Mouse (Mus musculus) limb, embryonic 11.5 days (tissue): ENCODE measurements at regions not wholly inside any gene's neighbourhood (a gene's known extent, or its start where the extent isn't known, plus 50 kb on each side); places are given as distances from the start of the nearest gene placed in this dataset.

Source experiments
- ATAC-seq: fragments of 200-750 bp; cut with Nextera tagmentation; 2 replicates; pipeline ENCODE4 v1.8.0; 2017; ENCODE audit warnings: low read depth; ENCODE audit not compliant: insufficient number of reproducible peaks, low FRiP score, low TSS enrichment
- DNase-seq: peaks from one replicate; pipeline ENCODE4 v3.0.0-alpha.2; 2015; ENCODE audit warnings: low spot score
- H3K27ac ChIP-seq: fragments of 300-500 bp; sonication (generic); replicated peaks from 2 replicates; pipeline ENCODE4 v1.5.1; 2014; ENCODE audit warnings: low read depth, mild to moderate bottlenecking, low read length
- H3K27me3 ChIP-seq: fragments of 300-500 bp; sonication (generic); 2 replicates; pipeline ENCODE4 v1.6.1; 2014; ENCODE audit warnings: mild to moderate bottlenecking, low read length, mixed read lengths; ENCODE audit not compliant: control insufficient read depth, insufficient read depth
- H3K36me3 ChIP-seq: fragments of 300-500 bp; sonication (generic); 2 replicates; pipeline ENCODE4 v1.6.1; 2014; ENCODE audit warnings: mild to moderate bottlenecking, low read length, moderate library complexity, mixed read lengths; ENCODE audit not compliant: control insufficient read depth, insufficient read depth
- H3K4me1 ChIP-seq: fragments of 300-500 bp; sonication (generic); 2 replicates; pipeline ENCODE4 v1.6.1; 2014; ENCODE audit warnings: low read length, mixed read lengths; ENCODE audit not compliant: control insufficient read depth, insufficient read depth
- H3K4me2 ChIP-seq: fragments of 300-500 bp; sonication (generic); 2 replicates; pipeline ENCODE4 v1.6.1; 2014; ENCODE audit warnings: low read depth, mild to moderate bottlenecking, moderate library complexity; ENCODE audit not compliant: severe bottlenecking
- H3K4me3 ChIP-seq: fragments of 300-500 bp; sonication (generic); 2 replicates; pipeline ENCODE4 v1.5.1; 2014; ENCODE audit warnings: low read depth, low read length
- H3K9ac ChIP-seq: fragments of 300-500 bp; sonication (generic); 2 replicates; pipeline ENCODE4 v1.6.1; 2014; ENCODE audit warnings: mild to moderate bottlenecking, low read length
- H3K9me3 ChIP-seq: fragments of 300-500 bp; sonication (generic); 2 replicates; pipeline ENCODE4 v1.6.1; 2016; ENCODE audit warnings: low read length; ENCODE audit not compliant: control insufficient read depth
- WGBS: fragments of 180-500 bp; shearing (Covaris S2); extraction: QIAGEN DNeasy Blood & Tissue Kit; methylation state at CpG from one replicate; pipeline ENCODE4 v1.1.7; 2014; 5-methylcytosine and 5-hydroxymethylcytosine counted together

DNA sequence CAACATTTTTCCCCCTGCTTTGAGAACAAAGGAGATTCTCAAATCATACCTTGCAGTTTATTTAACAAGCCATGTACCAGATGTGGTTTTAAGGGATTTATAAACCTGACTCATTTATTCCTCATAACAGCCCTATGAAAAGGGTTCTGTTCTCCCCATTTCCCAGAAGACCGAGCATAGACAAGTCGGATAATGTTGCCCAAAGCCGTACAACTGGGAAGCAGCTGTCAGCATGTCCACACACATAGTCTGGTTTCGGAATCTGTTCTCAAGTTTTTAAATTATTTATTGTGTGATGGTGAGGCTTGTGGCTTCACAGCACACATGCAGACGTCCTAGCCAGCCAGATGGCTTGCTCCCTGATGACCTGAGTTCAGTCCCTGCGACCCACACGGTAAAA is 143.4 kb upstream of the Noct start:
- peak overlapping the region; percentile 64 for H3K27ac ChIP-seq
- peak; percentile 74; the same call in 1 of the 2 replicates for ATAC-seq
- H3K4me2 ChIP-seq: no peak overlapping the region

DNA sequence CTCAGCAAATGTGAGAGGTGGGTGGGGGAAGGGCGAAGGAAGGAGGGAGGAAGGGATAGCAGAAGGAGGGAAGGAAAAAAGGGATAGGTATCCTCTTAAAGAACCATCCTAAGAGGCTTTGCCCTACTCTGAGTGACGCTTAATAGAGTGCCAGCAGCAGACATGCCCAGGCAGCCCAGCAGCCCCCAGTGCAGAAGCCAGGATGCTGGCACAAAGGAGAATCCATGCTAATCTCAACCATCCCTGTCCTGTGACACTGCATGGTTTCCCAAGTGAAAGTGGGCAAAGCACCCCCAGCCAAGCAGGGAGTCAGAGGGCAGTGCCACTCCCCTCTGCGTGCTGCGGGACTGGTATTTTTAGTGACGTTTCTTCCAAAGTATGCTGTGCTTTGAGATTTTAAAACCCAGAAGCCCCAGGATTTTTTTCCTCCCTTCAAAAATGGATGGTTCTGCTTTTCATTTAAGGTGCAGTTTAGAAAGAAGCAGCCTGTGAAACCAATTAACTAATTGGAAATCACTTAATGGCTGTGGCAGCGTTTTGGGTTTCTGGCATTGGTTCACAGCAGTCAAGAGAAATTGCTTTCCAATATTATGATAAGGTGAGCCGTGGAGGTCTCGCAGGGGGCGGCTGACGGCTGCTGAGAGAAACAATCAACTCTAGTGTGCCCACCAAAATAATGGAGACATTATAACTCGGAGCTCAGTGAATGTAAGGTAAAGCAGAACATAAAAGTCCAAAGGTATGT is 141.2 kb upstream of the Noct start:
- H3K4me1 ChIP-seq: peaks cover 15% of the 10 kb centered on the region
- H3K36me3 ChIP-seq: no peaks in the 10 kb centered on the region
- no peaks in the 10 kb centered on the region for H3K9me3 ChIP-seq
- 49% methylated on average over 11 of the region's 11 CpGs for WGBS
- H3K9ac ChIP-seq: no peak overlapping the region
- DNase-seq: no peak
- H3K27me3 ChIP-seq: no peaks in the 10 kb centered on the region
- H3K4me2 ChIP-seq: no peak overlapping the region
- ATAC-seq: 0 out of 2 replicates have a peak, but pooled peaks have one; percentile 23
- 0 out of 2 replicates have a peak overlapping the region, but pooled peaks have one; percentile 39 for H3K27ac ChIP-seq
- H3K4me3 ChIP-seq: no peak overlapping the region

More for the DNA sequence above, 143.4 kb upstream of the Noct start:
- no peaks in the 10 kb centered on the region for H3K36me3 ChIP-seq
- H3K9ac ChIP-seq: no peak overlapping the region
- 34% methylated on average over 7 of the region's 7 CpGs for WGBS
- H3K27me3 ChIP-seq: no peaks in the 10 kb centered on the region
- no peak overlapping the region for H3K4me3 ChIP-seq
- DNase-seq: peak; percentile 51
- peaks cover 15% of the 10 kb centered on the region for H3K4me1 ChIP-seq
- H3K9me3 ChIP-seq: no peaks in the 10 kb centered on the region

- H3K4me3 ChIP-seq: no peak overlapping the region
- H3K4me2 ChIP-seq: no peak overlapping the region
- no peaks in the 10 kb centered on the region for H3K36me3 ChIP-seq
- DNase-seq (no peak), ATAC-seq (no peak)
- H3K27ac ChIP-seq: peak overlapping the region; percentile 39; the same call in 1 of the 2 replicates
- H3K4me1 ChIP-seq: peaks cover 15% of the 10 kb centered on the region
- WGBS: 61% methylated on average over 7 of the region's 7 CpGs
- H3K9me3 ChIP-seq: no peaks in the 10 kb centered on the region
- H3K27me3 ChIP-seq: no peaks in the 10 kb centered on the region
- H3K9ac ChIP-seq: no peak overlapping the region
Observed at GRCm38 (mm10) chr3:51083583-51083982, 140.7 kb upstream of the Noct start.

- no peak overlapping the region for H3K4me3 ChIP-seq
- no peak overlapping the region for H3K9ac ChIP-seq
- no peak overlapping the region for H3K4me2 ChIP-seq
- H3K9me3 ChIP-seq: no peaks in the 10 kb centered on the region
- 78% methylated on average over 10 of the region's 10 CpGs for WGBS
- H3K27ac ChIP-seq: no peak overlapping the region
- H3K27me3 ChIP-seq: no peaks in the 10 kb centered on the region
- ATAC-seq: no peak
- DNase-seq: no peak
- H3K4me1 ChIP-seq: peaks cover 13% of the 10 kb centered on the region
- no peaks in the 10 kb centered on the region for H3K36me3 ChIP-seq
Observed at GRCm38 (mm10) chr3:51086441-51086849, 137.8 kb upstream of the Noct start.

- Histone ChIP-seq H3K4me1 (peaks cover 13% of the 10 kb centered on the region), H3K9ac (no peak overlapping the region), H3K9me3 (no peaks in the 10 kb centered on the region), H3K36me3 (no peaks in the 10 kb centered on the region), H3K27ac (no peak overlapping the region), H3K27me3 (no peaks in the 10 kb centered on the region), H3K4me3 (no peak overlapping the region), H3K4me2 (no peak overlapping the region)
- whole genome bisulfite sequencing: 90% methylated on average over 4 of the region's 4 CpGs
- DNase-seq (no peak), ATAC-seq (no peak)
Observed at GRCm38 (mm10) chr3:51087076-51087475, 137.2 kb upstream of the Noct start.

- Histone ChIP-seq H3K4me3 (no peak overlapping the region), H3K36me3 (no peaks in the 10 kb centered on the region), H3K27ac (0 out of 2 replicates have a peak overlapping the region, but pooled peaks have one; percentile 30), H3K9ac (no peak overlapping the region), H3K4me2 (no peak overlapping the region), H3K4me1 (peaks cover 4% of the 10 kb centered on the region), H3K9me3 (no peaks in the 10 kb centered on the region), H3K27me3 (no peaks in the 10 kb centered on the region)
- DNase-seq (no peak), ATAC-seq (no peak)
- 57% methylated on average over 10 of the region's 10 CpGs for WGBS
Observed at GRCm38 (mm10) chr3:51089036-51089669, 135.1 kb upstream of the Noct start.

DNA sequence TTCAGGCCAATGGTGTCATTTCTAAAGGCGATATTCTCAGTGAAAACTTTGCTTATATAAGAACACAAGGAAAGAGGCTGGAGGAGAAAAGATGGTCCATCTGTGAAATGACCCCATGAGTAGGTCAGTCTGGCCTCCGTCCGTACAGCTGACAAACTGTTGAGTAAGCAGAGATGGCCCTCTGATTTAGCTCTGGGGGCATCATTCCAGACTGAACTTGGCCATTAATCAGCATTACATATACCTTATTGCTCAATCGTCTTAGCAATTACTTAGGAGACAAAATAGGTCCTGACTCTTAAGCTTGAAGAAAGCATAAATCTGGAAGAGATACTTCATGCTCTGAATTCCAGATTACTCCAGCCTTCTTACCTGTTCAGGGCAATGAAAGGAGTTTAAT is 132.8 kb upstream of the Noct start:
- WGBS: 58% methylated on average over 4 of the region's 4 CpGs
- Histone ChIP-seq H3K4me2 (no peak overlapping the region), H3K36me3 (no peaks in the 10 kb centered on the region), H3K4me3 (no peak overlapping the region), H3K27ac (no peak overlapping the region), H3K9ac (no peak overlapping the region), H3K27me3 (no peaks in the 10 kb centered on the region), H3K4me1 (no peaks in the 10 kb centered on the region), H3K9me3 (no peaks in the 10 kb centered on the region)
- ATAC-seq (no peak), DNase-seq (no peak)

GRCm38 (mm10) chr3:51092079-51093028 is 131.9 kb upstream of the Noct start:
- Histone ChIP-seq H3K4me3 (no peak overlapping the region), H3K4me2 (no peak overlapping the region), H3K9ac (no peak overlapping the region), H3K4me1 (no peaks in the 10 kb centered on the region), H3K36me3 (no peaks in the 10 kb centered on the region), H3K27ac (no peak overlapping the region), H3K27me3 (no peaks in the 10 kb centered on the region), H3K9me3 (no peaks in the 10 kb centered on the region)
- 81% methylated on average over 12 of the region's 12 CpGs for WGBS
- ATAC-seq (no peak), DNase-seq (no peak)
